Mouse (Mus musculus) MEL (cell line): ENCODE results near the gene Rras2. TPM values are rescaled to one million over a fixed set of nuclear protein-coding genes. Genes with fewer than 3 reads are reported as not detected.

Experiments used
- DNase-seq: peaks from one replicate; pipeline ENCODE4 v3.0.0; 2011; ENCODE audit warnings: low read depth, low spot score
- H3K27ac ChIP-seq: 2 replicates; pipeline ENCODE4 v1.5.1; 2012; ENCODE audit warnings: low read depth, mild to moderate bottlenecking, control low read depth, low read length, moderate library complexity; ENCODE audit not compliant: control insufficient read depth
- H3K27me3 ChIP-seq, 2 experiments: fragments of 150-350 bp in 1 of 2; sonication (generic) in 1 of 2; 2 replicates each; pipeline ENCODE4 v1.6.1; 2012; ENCODE audit warnings: low read length in 2 of 2, mild to moderate bottlenecking in 2 of 2, improper control_type of control experiment in 1 of 2, moderate library complexity in 1 of 2; ENCODE audit not compliant: insufficient read depth in 2 of 2, control insufficient read depth in 1 of 2
- H3K36me3 ChIP-seq, 2 experiments: 2 replicates each; pipeline ENCODE4 v1.6.1; 2012 to 2014; ENCODE audit warnings: low read length in 2 of 2, improper control_type of control experiment in 1 of 2, inconsistent platforms in 1 of 2, mild to moderate bottlenecking in 1 of 2; ENCODE audit not compliant: insufficient read depth in 2 of 2, control insufficient read depth in 1 of 2
- H3K4me1 ChIP-seq, 2 experiments: fragments of 150-350 bp in 1 of 2; sonication (generic) in 1 of 2; 2 replicates each; pipeline ENCODE4 v1.6.1; 2012; ENCODE audit warnings: low read length in 2 of 2, improper control_type of control experiment in 1 of 2, mild to moderate bottlenecking in 1 of 2; ENCODE audit not compliant: insufficient read depth in 2 of 2, control insufficient read depth in 1 of 2
- H3K4me3 ChIP-seq, 2 experiments: fragments of 150-350 bp in 1 of 2; sonication (generic) in 1 of 2; 2 replicates each; pipeline ENCODE4 v1.5.1; 2012; ENCODE audit warnings: low read depth in 2 of 2, low read length in 2 of 2, mild to moderate bottlenecking in 2 of 2, moderate library complexity in 2 of 2, control low read depth in 1 of 2, improper control_type of control experiment in 1 of 2; ENCODE audit not compliant: control insufficient read depth in 1 of 2, insufficient read depth in 1 of 2
- H3K79me2 ChIP-seq: 2 replicates; pipeline ENCODE4 v1.6.1; 2012; ENCODE audit warnings: mild to moderate bottlenecking, low read length, moderate library complexity; ENCODE audit not compliant: control insufficient read depth, poor library complexity, insufficient read depth
- H3K9ac ChIP-seq: 2 replicates; pipeline ENCODE4 v1.6.1; 2012; ENCODE audit warnings: low read depth, mild to moderate bottlenecking, control low read depth, low read length, moderate library complexity; ENCODE audit not compliant: control insufficient read depth, poor library complexity, severe bottlenecking
- H3K9me3 ChIP-seq: fragments of 150-350 bp; sonication (generic); replicated peaks from 2 replicates; pipeline ENCODE4 v1.6.1; 2012; ENCODE audit warnings: mild to moderate bottlenecking, low read length, improper control_type of control experiment, moderate library complexity; ENCODE audit not compliant: insufficient read depth
- BHLHE40 ChIP-seq: IDR thresholded peaks from 2 replicates; pipeline ENCODE4 v1.6.1; 2012; ENCODE audit warnings: low read depth, mild to moderate bottlenecking, inconsistent platforms, low read length, improper control_type of control experiment, borderline replicate concordance
- CHD1 ChIP-seq: IDR thresholded peaks from 2 replicates; pipeline ENCODE4 v1.6.1; 2012; ENCODE audit warnings: low read depth, mild to moderate bottlenecking, inconsistent platforms, low read length, improper control_type of control experiment
- CHD2 ChIP-seq: IDR thresholded peaks from 2 replicates; pipeline ENCODE4 v1.6.1; 2011; ENCODE audit warnings: low read length, improper control_type of control experiment
- CTCF ChIP-seq, 3 experiments: IDR thresholded peaks in 2 of 3; conservative IDR thresholded peaks in 1 of 3; 2 replicates each; pipeline ENCODE4 v1.5.1; 2011 to 2012; ENCODE audit warnings: low read length in 3 of 3, low read depth in 2 of 3, mild to moderate bottlenecking in 2 of 3, improper control_type of control experiment in 1 of 3, inconsistent platforms in 1 of 3, mixed read lengths in 1 of 3, moderate library complexity in 1 of 3; ENCODE audit not compliant: control insufficient read depth in 1 of 3, insufficient read depth in 1 of 3, poor library complexity in 1 of 3, severe bottlenecking in 1 of 3
- E2F4 ChIP-seq: IDR thresholded peaks from 2 replicates; pipeline ENCODE4 v1.6.1; 2011; ENCODE audit warnings: low read depth, low read length, improper control_type of control experiment, borderline replicate concordance
- EP300 ChIP-seq, 2 experiments: IDR thresholded peaks; 2 replicates each; pipeline ENCODE4 v1.6.1; 2011; ENCODE audit warnings: improper control_type of control experiment in 2 of 2, low read length in 2 of 2, low read depth in 1 of 2, mild to moderate bottlenecking in 1 of 2
- ETS1 ChIP-seq: IDR thresholded peaks from 2 replicates; pipeline ENCODE4 v1.6.1; 2012; ENCODE audit warnings: low read depth, mild to moderate bottlenecking, inconsistent platforms, low read length, improper control_type of control experiment, moderate library complexity
- GATA1 ChIP-seq: IDR thresholded peaks from 2 replicates; pipeline ENCODE4 v1.6.1; 2011; ENCODE audit warnings: low read depth, low read length, improper control_type of control experiment
- KAT2A ChIP-seq: conservative IDR thresholded peaks from 2 replicates; pipeline ENCODE4 v1.6.1; 2012; ENCODE audit warnings: low read depth, low read length, improper control_type of control experiment, inconsistent platforms
- MAX ChIP-seq: IDR thresholded peaks from 2 replicates; pipeline ENCODE4 v1.6.1; 2011; ENCODE audit warnings: low read length, improper control_type of control experiment
- NELFE ChIP-seq: IDR thresholded peaks from 2 replicates; pipeline ENCODE4 v1.6.1; 2011; ENCODE audit warnings: low read depth, low read length, improper control_type of control experiment
- POLR2A ChIP-seq, 2 experiments: IDR thresholded peaks; 2 replicates each; pipeline ENCODE4 v1.6.1; 2011 to 2012; ENCODE audit warnings: low read length in 2 of 2, mild to moderate bottlenecking in 2 of 2, control low read depth in 1 of 2, improper control_type of control experiment in 1 of 2, low read depth in 1 of 2, moderate library complexity in 1 of 2; ENCODE audit not compliant: control insufficient read depth in 1 of 2, insufficient read depth in 1 of 2, poor library complexity in 1 of 2
- POLR2AphosphoS2 ChIP-seq: IDR thresholded peaks from 2 replicates; pipeline ENCODE4 v1.6.1; 2011; ENCODE audit warnings: low read length, improper control_type of control experiment
- RAD21 ChIP-seq: IDR thresholded peaks from 2 replicates; pipeline ENCODE4 v1.6.1; 2011; ENCODE audit warnings: mild to moderate bottlenecking, low read depth, low read length, improper control_type of control experiment
- RCOR1 ChIP-seq: IDR thresholded peaks from 2 replicates; pipeline ENCODE4 v1.6.1; 2012; ENCODE audit warnings: low read depth, mild to moderate bottlenecking, inconsistent platforms, low read length, improper control_type of control experiment
- SIN3A ChIP-seq: IDR thresholded peaks from 2 replicates; pipeline ENCODE4 v1.6.1; 2012; ENCODE audit warnings: low read length, improper control_type of control experiment, inconsistent platforms
- TAL1 ChIP-seq: IDR thresholded peaks from 2 replicates; pipeline ENCODE4 v1.6.1; 2012; ENCODE audit warnings: mild to moderate bottlenecking, inconsistent platforms, low read length, moderate library complexity, mixed read lengths
- TBP ChIP-seq: IDR thresholded peaks from 2 replicates; pipeline ENCODE4 v1.8.0; 2011; ENCODE audit warnings: low read depth, low read length, improper control_type of control experiment
- TCF12 ChIP-seq: IDR thresholded peaks from 2 replicates; pipeline ENCODE4 v1.6.1; 2014; ENCODE audit warnings: low read depth, mild to moderate bottlenecking, inconsistent platforms, low read length, improper control_type of control experiment, moderate library complexity
- UBTF ChIP-seq: IDR thresholded peaks from 2 replicates; pipeline ENCODE4 v1.6.1; 2012; ENCODE audit warnings: low read depth, mild to moderate bottlenecking, inconsistent platforms, low read length, improper control_type of control experiment, moderate library complexity, borderline replicate concordance; ENCODE audit not compliant: insufficient read depth
- USF2 ChIP-seq, 2 experiments: IDR thresholded peaks; 2 replicates each; pipeline ENCODE4 v1.6.1; 2011 to 2012; ENCODE audit warnings: improper control_type of control experiment in 2 of 2, low read length in 2 of 2, borderline replicate concordance in 1 of 2, inconsistent platforms in 1 of 2, low read depth in 1 of 2, mild to moderate bottlenecking in 1 of 2; ENCODE audit not compliant: insufficient read depth in 1 of 2
- polyA plus RNA-seq, 2 experiments: library from polyadenylated mRNA; stranded (reverse) in 1 of 2; unstranded in 1 of 2; fragments of >175 nt in 1 of 2; fragments of >200 nt in 1 of 2; gene quantifications; 2 replicates each; pipeline versions ENCODE4 v1.2.1 to v1.2.4; 2012; ENCODE audit warnings: low replicate concordance in 2 of 2, low read depth in 1 of 2; ENCODE audit not compliant: insufficient read length in 2 of 2, insufficient read depth in 1 of 2, missing spikeins in 1 of 2
- total RNA-seq: library from RNA; depleted of rRNA; stranded (reverse); fragments of 300-350 nt; gene quantifications from 2 replicates; pipeline ENCODE4 v1.2.3, GENCODE M21; 2012

Gene Rras2
- total and polyA plus RNA-seq, 3 experiments: not detected

- Histone ChIP-seq H3K79me2 (no peaks in the 10 kb centered on the region), H3K9ac (no peak overlapping the region), H3K4me1 (no peaks in the 10 kb centered on the region), H3K36me3 (no peaks in the 10 kb centered on the region), H3K27ac (no peak overlapping the region), H3K27me3 (no peaks in the 10 kb centered on the region), H3K4me3 (no peak overlapping the region), H3K9me3 (no peaks in the 10 kb centered on the region)
- no peak for DNase-seq
- TF ChIP-seq E2F4 (no peak), CHD2 (no peak), TBP (no peak), USF2 (IDR thresholded peaks at IDR 0.05; ENCODE audit: borderline replicate concordance in 1 of 2, insufficient read depth in 1 of 2, low read depth in 1 of 2, low read length in 2 of 2) (no peak), EP300 (IDR thresholded peaks at IDR 0.05; ENCODE audit: low read depth in 1 of 2, low read length in 2 of 2) (no peak), MAX (no peak), TCF12 (no peak), KAT2A (no peak), CHD1 (no peak), RAD21 (no peak), CTCF (IDR thresholded peaks at IDR 0.05 in 2 of 3, conservative IDR thresholded peaks at IDR 0.05 in 1 of 3; ENCODE audit: control insufficient read depth in 1 of 3, insufficient read depth in 1 of 3, low read depth in 2 of 3, low read length in 3 of 3, poor library complexity in 1 of 3, severe bottlenecking in 1 of 3) (no peak), GATA1 (no peak), BHLHE40 (no peak), POLR2AphosphoS2 (no peak), NELFE (no peak), TAL1 (no peak), ETS1 (no peak)
These were observed 2.6 kb downstream of the Rras2 start for GRCm38 (mm10) chr7:114114976-114115375.

GRCm38 (mm10) chr7:114114284-114114683, 3.3 kb downstream of the Rras2 start:
- H3K36me3 ChIP-seq: no peaks in the 10 kb centered on the region
- TF ChIP-seq RAD21: no peak
- no peak for TF ChIP-seq RCOR1
- TF ChIP-seq TBP: no peak
- no peak for TF ChIP-seq POLR2A (IDR thresholded peaks at IDR 0.05; ENCODE audit: control insufficient read depth in 1 of 2, insufficient read depth in 1 of 2, low read depth in 1 of 2, low read length in 2 of 2, poor library complexity in 1 of 2)
- no peak for TF ChIP-seq UBTF
- no peak for TF ChIP-seq SIN3A
- no peaks in the 10 kb centered on the region for H3K79me2 ChIP-seq
- H3K27me3 ChIP-seq: no peaks in the 10 kb centered on the region
- H3K9me3 ChIP-seq: no peaks in the 10 kb centered on the region
- no peak overlapping the region for H3K4me3 ChIP-seq
- DNase-seq: no peak
- H3K9ac ChIP-seq: no peak overlapping the region
- H3K27ac ChIP-seq: no peak overlapping the region
- H3K4me1 ChIP-seq: no peaks in the 10 kb centered on the region
